Mouse (Mus musculus): ENCODE measurements at regions not wholly inside any gene's neighbourhood (a gene's known extent, or its start where the extent isn't known, plus 50 kb on each side); places are given as distances from the start of the nearest gene placed in this dataset.

- no peak for TF ChIP-seq CTCF (IDR thresholded peaks at IDR 0.05; ENCODE audit: borderline replicate concordance, insufficient read depth, low read length)
- no peak for TF ChIP-seq POLR2A (IDR thresholded peaks at IDR 0.05; ENCODE audit: low read depth, low read length)
These were observed 702.0 kb downstream of the Slc22a22 start for GRCm38 (mm10) chr15:56775431-56775830.

Measured in embryonic fibroblast, embryonic 13.5 days (primary cell).